In the genomic region with DNA sequence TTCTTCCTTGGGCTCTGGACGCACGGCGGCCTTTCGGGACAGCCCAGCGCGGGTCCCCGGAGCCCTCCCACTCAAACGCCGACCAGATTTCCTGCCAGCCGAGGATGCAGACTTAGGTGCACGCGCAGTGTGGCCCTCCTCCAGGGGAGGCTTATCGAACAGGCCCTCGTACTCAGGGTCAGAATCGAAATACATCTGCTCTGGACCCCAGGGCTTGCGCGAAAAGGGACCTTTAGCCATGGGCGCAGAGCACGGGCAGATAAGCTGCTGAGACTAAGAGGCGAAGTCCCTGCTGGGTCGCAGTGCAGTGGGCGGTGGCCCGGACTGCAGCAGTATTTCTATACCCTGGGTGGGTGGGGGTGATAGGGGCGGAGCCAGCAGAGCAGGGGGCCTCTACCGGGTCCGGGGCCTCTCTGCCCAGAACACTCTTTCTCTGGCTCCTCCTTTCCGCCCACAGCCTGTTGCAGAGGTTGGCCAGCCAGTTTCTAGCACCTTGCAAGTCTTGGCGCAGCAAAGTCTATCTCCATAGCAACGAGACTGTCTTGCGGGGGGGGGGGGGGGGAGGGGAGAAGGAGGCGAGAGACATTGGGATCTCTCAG, we compare ENCODE assay signal across 7 mouse cellular contexts. TPM values are rescaled to one million over a fixed set of nuclear protein-coding genes. Genes with fewer than 3 reads are reported as not detected.
DNase-seq lines count a peak whose midpoint lies in the region; TF ChIP-seq lines count a peak whose summit lies in the region.

A gene (minus strand): TSS at position 351 of the 599 bp plus-strand sequence.

- WGBS in embryonic facial prominence, embryonic 10.5 days: under 1% methylated on average over 30 of the region's 31 CpGs
- WGBS in small intestine, adult 2 months: 2% methylated on average over 31 of the region's 31 CpGs

- intact Hi-C loops in heart, postnatal 10 days (cut with DNase I): no loop called here

- H3K27ac ChIP-seq in embryonic facial prominence, embryonic 10.5 days (replicated peaks): peak within 1 kb of the TSS; percentile 93
- H3K27ac ChIP-seq in small intestine, adult 2 months (ENCODE audit: insufficient read depth, low read depth, low read length): no peak within 1 kb of the TSS

- peak; percentile 47 for DNase-seq in WW6 (ENCODE audit: low read depth, low spot score)
- peak; percentile 94 for DNase-seq in embryonic facial prominence, embryonic 10.5 days (ENCODE audit: low spot score)
- DNase-seq in heart, postnatal 10 days: peak; percentile 30 to 32
- peak; percentile 61 to 73 for DNase-seq in left cerebral cortex, adult 18-20 months (ENCODE audit: low spot score in 2 of 2)
- peak; percentile 59 to 82 for DNase-seq in lung, postnatal 4 days

- H3K4me1 ChIP-seq in E14TG2a.4 (replicated peaks; ENCODE audit: low read depth, low read length): peaks cover 25% of the 10 kb centered on the region
- H3K4me1 ChIP-seq in embryonic facial prominence, embryonic 10.5 days: peaks cover 35% of the 10 kb centered on the region
- H3K4me1 ChIP-seq in small intestine, adult 2 months (ENCODE audit: control insufficient read depth, insufficient read depth, insufficient read length, low read length): no peaks in the 10 kb centered on the region

- peaks cover 34% of the 10 kb centered on the region for H3K27me3 ChIP-seq in E14TG2a.4 (ENCODE audit: insufficient read depth, low read length)
- H3K27me3 ChIP-seq in embryonic facial prominence, embryonic 10.5 days (replicated peaks; ENCODE audit: low read depth, poor library complexity, severe bottlenecking): no peaks in the 10 kb centered on the region
- peaks cover 3% of the 10 kb centered on the region; the same call in 1 of the 2 replicates for H3K27me3 ChIP-seq in small intestine, adult 2 months (ENCODE audit: control insufficient read depth, insufficient read depth, low read length)

- no peak for TF ChIP-seq CTCF in E14TG2a.4 (conservative IDR thresholded peaks at IDR 0.05; ENCODE audit: low read length)
- no peak for TF ChIP-seq CTCF in small intestine, adult 2 months (IDR thresholded peaks at IDR 0.05; ENCODE audit: extremely low read depth, insufficient read length, insufficient replicate concordance, low read depth, low read length)

- H3K36me3 ChIP-seq in E14TG2a.4 (ENCODE audit: insufficient read depth, low read length): peaks cover 2% of the 10 kb centered on the region
- peaks cover 32% of the 10 kb centered on the region for H3K36me3 ChIP-seq in embryonic facial prominence, embryonic 10.5 days (replicated peaks)
- peaks cover 1% of the 10 kb centered on the region; the same call in 1 of the 2 replicates for H3K36me3 ChIP-seq in small intestine, adult 2 months (ENCODE audit: control insufficient read depth, insufficient read depth, low read length)

- peak within 1 kb of the TSS; percentile 78 for H3K4me3 ChIP-seq in E14TG2a.4 (replicated peaks; ENCODE audit: low read length)
- H3K4me3 ChIP-seq in embryonic facial prominence, embryonic 10.5 days: peak within 1 kb of the TSS; percentile 73
- peak within 1 kb of the TSS; percentile 37 for H3K4me3 ChIP-seq in small intestine, adult 2 months (ENCODE audit: low read depth, low read length)

- TF ChIP-seq POLR2A in small intestine, adult 2 months (IDR thresholded peaks at IDR 0.05; ENCODE audit: low read depth, low read length): no peak

- H3K9me3 ChIP-seq in E14TG2a.4 (ENCODE audit: low read length): no peaks in the 10 kb centered on the region
- no peaks in the 10 kb centered on the region for H3K9me3 ChIP-seq in embryonic facial prominence, embryonic 10.5 days

RNA-seq across cellular contexts. Expression of the gene that starts here (rescaled TPM):
- 118 and 150 TPM in 2 replicates for polyA plus RNA-seq in embryonic facial prominence, embryonic 10.5 days (2016; fragmentation: Nextera tagmentation; extraction: Ambion mirVana)
- total RNA-seq in heart, postnatal 10 days (2021): 1 to 10 TPM; 1.7 to 2.0 TPM
- total RNA-seq in left cerebral cortex, adult 18-20 months (2021): 100 to 1,000 TPM; 274 to 322 TPM
- 0.39 and 0.85 TPM in 2 replicates for polyA plus RNA-seq in small intestine, adult 2 months (2012; rRNA removed)

Comparison
In these comparisons a context has a peak if more than half of its experiments do, and no peak if none do; other contexts are left out.
1. RNA of the gene that starts here (total RNA-seq): 274 to 322 TPM in left cerebral cortex, adult 18-20 months; 1.7 to 2.0 TPM in heart, postnatal 10 days; every median in the first group is over 10 times any median in the second.
2. RNA of the gene that starts here (polyA plus RNA-seq): 118 to 150 TPM in embryonic facial prominence, embryonic 10.5 days; 0.39 to 0.85 TPM in small intestine, adult 2 months; every median in the first group is over 10 times any median in the second.
3. DNase-seq: peak in every context shown above with its lines; median percentile 94 in embryonic facial prominence, embryonic 10.5 days; 70 in lung, postnatal 4 days; 67 in left cerebral cortex, adult 18-20 months; 47 in WW6; 31 in heart, postnatal 10 days.
4. Peak in every context shown above with its lines, with median percentiles within 50 percentile points of each other: H3K4me3 ChIP-seq.